Mouse (Mus musculus) C2C12 (cell line): ENCODE measurements around the gene Sdr39u1. TPM values are rescaled to one million over a fixed set of nuclear protein-coding genes. Genes with fewer than 3 reads are reported as not detected.

Experiments
- H3K27me3 ChIP-seq: one replicate; pipeline ENCODE4 v1.6.1; 2011; ENCODE audit not compliant: control insufficient read depth, insufficient read depth, insufficient read length
- H3K36me3 ChIP-seq: one replicate; pipeline ENCODE4 v1.6.1; 2011; ENCODE audit not compliant: control insufficient read depth, insufficient read depth
- H3K4me3 ChIP-seq: one replicate; pipeline ENCODE4 v1.5.1; 2011; ENCODE audit warnings: mild to moderate bottlenecking, control low read depth; ENCODE audit not compliant: poor library complexity, insufficient read depth, severe bottlenecking
- H3K79me2 ChIP-seq: one replicate; pipeline ENCODE4 v1.6.1; 2011; ENCODE audit not compliant: control insufficient read depth, insufficient read depth
- H3K79me3 ChIP-seq: one replicate; pipeline ENCODE4 v1.6.1; 2011; ENCODE audit warnings: low read depth, control low read depth
- H3ac ChIP-seq: one replicate; pipeline ENCODE3; 2011; ENCODE audit warnings: low read depth; ENCODE audit not compliant: control insufficient read depth, insufficient read length
- CEBPB ChIP-seq: IDR thresholded peaks from one replicate; pipeline ENCODE4 v1.6.1; 2011; ENCODE audit warnings: low read depth, mild to moderate bottlenecking, control low read depth, moderate library complexity
- CTCF ChIP-seq: IDR thresholded peaks from one replicate; pipeline ENCODE4 v1.5.1; 2011; ENCODE audit not compliant: control insufficient read depth, insufficient read depth, insufficient read length
- FOSL1 ChIP-seq: IDR thresholded peaks from one replicate; pipeline ENCODE4 v1.8.0; 2011; ENCODE audit warnings: mild to moderate bottlenecking, low read length; ENCODE audit not compliant: poor library complexity, insufficient read depth, severe bottlenecking
- MAX ChIP-seq: IDR thresholded peaks from one replicate; pipeline ENCODE4 v1.6.1; 2011; ENCODE audit warnings: mild to moderate bottlenecking, control low read depth
- MYOD1 ChIP-seq: IDR thresholded peaks from one replicate; pipeline ENCODE4 v1.6.1; 2011; ENCODE audit warnings: low read depth; ENCODE audit not compliant: control insufficient read depth, insufficient read length
- MYOG ChIP-seq: IDR thresholded peaks from one replicate; pipeline ENCODE4 v1.6.1; 2011; ENCODE audit not compliant: control insufficient read depth, insufficient read length; ENCODE audit errors: extremely low read depth
- USF1 ChIP-seq: IDR thresholded peaks from one replicate; pipeline ENCODE4 v1.6.1; 2011; ENCODE audit warnings: low read depth, mild to moderate bottlenecking, control low read depth, moderate library complexity
- long read RNA-seq, 2 experiments: library from polyadenylated mRNA; unstranded; transcript quantifications; one replicate each; pipeline ENCODE4 v2.0.0; 2019 to 2020
- polyA plus RNA-seq: library from polyadenylated mRNA; unstranded; fragments of >200 nt; fragmentation: generic; extraction: Trizol; gene quantifications from one replicate; pipeline ENCODE4 v1.2.1, GENCODE M21; 2012; ENCODE audit warnings: missing spikeins

Sdr39u1 gene
- polyA plus RNA-seq, result 4.7 TPM
- long read RNA-seq, experiment 1, transcript Sdr39u1-201 (6 exons, 1,255 nt), result major isoform, 7 of 18 reads
- long read RNA-seq, experiment 1, partial matches to known transcripts, result 1 of 18 reads
- long read RNA-seq, experiment 1, other reads (novel, unspliced or antisense), result 6 of 18 reads
- long read RNA-seq, experiment 2, transcript Sdr39u1-210 (5 exons, 909 nt), result minor isoform, 7 of 57 reads
- long read RNA-seq, experiment 2, transcript Sdr39u1-201 (6 exons, 1,255 nt), result major isoform, 9 of 57 reads
- long read RNA-seq, experiment 2, transcript Sdr39u1-207 (5 exons, 867 nt), result minor isoform, 7 of 57 reads
- long read RNA-seq, experiment 2, partial matches to known transcripts, result 16 of 57 reads
- long read RNA-seq, experiment 2, other reads (novel, unspliced or antisense), result 9 of 57 reads

- Histone ChIP-seq H3K79me3 (no peaks in the 10 kb centered on the region), H3K4me3 (no peak within 1 kb of the TSS)
Observed at GRCm38 (mm10) chr14:55899701-55900413, at the start of gene Sdr39u1. Gene Sdr39u1, minus strand, starts transcription at chr14:55900293.

GRCm38 (mm10) chr14:55946269-55946969 is 46.3 kb upstream of the Sdr39u1 start:
- no peaks in the 10 kb centered on the region for H3K79me3 ChIP-seq
- H3K4me3 ChIP-seq, result no peak overlapping the region
- TF ChIP-seq MYOD1, result peak; percentile 92
- no peak for TF ChIP-seq MYOG
- no peaks in the 10 kb centered on the region for H3K36me3 ChIP-seq
- H3K79me2 ChIP-seq, result no peaks in the 10 kb centered on the region
- no peak overlapping the region for H3ac ChIP-seq
- H3K27me3 ChIP-seq, result no peaks in the 10 kb centered on the region

More at GRCm38 (mm10) chr14:55899701-55900413, at the start of gene Sdr39u1:
- Histone ChIP-seq H3K79me2 (no peaks in the 10 kb centered on the region), H3K27me3 (no peaks in the 10 kb centered on the region), H3K36me3 (peaks cover 25% of the 10 kb centered on the region), H3ac (no peak within 1 kb of the TSS)
- no peak for TF ChIP-seq CTCF
- no peak for TF ChIP-seq USF1
- TF ChIP-seq MAX, result no peak
- no peak for TF ChIP-seq FOSL1
- no peak for TF ChIP-seq MYOG
- TF ChIP-seq MYOD1, result no peak
- no peak for TF ChIP-seq CEBPB

GRCm38 (mm10) chr14:55944575-55944974 is 44.5 kb upstream of the Sdr39u1 start, which contains the start of gene Cma1:
Gene Cma1, minus strand, starts transcription at chr14:55944675.
- Histone ChIP-seq H3K4me3 (no peak within 1 kb of the TSS), H3K36me3 (no peaks in the 10 kb centered on the region)
- TF ChIP-seq MAX, result no peak
- TF ChIP-seq CTCF, result no peak
- no peak for TF ChIP-seq USF1
- TF ChIP-seq MYOD1, result no peak
- no peak for TF ChIP-seq MYOG

GRCm38 (mm10) chr14:55943601-55944000 is 43.5 kb upstream of the Sdr39u1 start:
- Histone ChIP-seq H3K36me3 (no peaks in the 10 kb centered on the region), H3K79me2 (no peaks in the 10 kb centered on the region), H3K79me3 (no peaks in the 10 kb centered on the region), H3K4me3 (no peak overlapping the region), H3K27me3 (no peaks in the 10 kb centered on the region), H3ac (no peak overlapping the region)
- TF ChIP-seq CEBPB (no peak), CTCF (no peak), MAX (no peak), MYOD1 (no peak), USF1 (no peak), FOSL1 (no peak), MYOG (no peak)

More at GRCm38 (mm10) chr14:55944575-55944974, 44.5 kb upstream of the Sdr39u1 start, which contains the start of gene Cma1:
- no peaks in the 10 kb centered on the region for H3K27me3 ChIP-seq
- no peak within 1 kb of the TSS for H3ac ChIP-seq
- H3K79me3 ChIP-seq, result no peaks in the 10 kb centered on the region
- no peaks in the 10 kb centered on the region for H3K79me2 ChIP-seq

- TF ChIP-seq CEBPB, result no peak
- no peak for TF ChIP-seq USF1
- no peak for TF ChIP-seq FOSL1
- no peak for TF ChIP-seq CTCF
- TF ChIP-seq MYOG, result no peak
- TF ChIP-seq MYOD1, result no peak
- TF ChIP-seq MAX, result no peak
- H3K79me3 ChIP-seq, result no peaks in the 10 kb centered on the region
- no peaks in the 10 kb centered on the region for H3K79me2 ChIP-seq
- H3K4me3 ChIP-seq, result no peak overlapping the region
- no peak overlapping the region for H3ac ChIP-seq
- H3K36me3 ChIP-seq, result no peaks in the 10 kb centered on the region
- H3K27me3 ChIP-seq, result no peaks in the 10 kb centered on the region
Observed at GRCm38 (mm10) chr14:55940070-55940800, 40.1 kb upstream of the Sdr39u1 start.
